Mouse (Mus musculus): ENCODE measurements at regions not wholly inside any gene's neighbourhood (a gene's known extent, or its start where the extent isn't known, plus 50 kb on each side); places are given as distances from the start of the nearest gene placed in this dataset.

DNA sequence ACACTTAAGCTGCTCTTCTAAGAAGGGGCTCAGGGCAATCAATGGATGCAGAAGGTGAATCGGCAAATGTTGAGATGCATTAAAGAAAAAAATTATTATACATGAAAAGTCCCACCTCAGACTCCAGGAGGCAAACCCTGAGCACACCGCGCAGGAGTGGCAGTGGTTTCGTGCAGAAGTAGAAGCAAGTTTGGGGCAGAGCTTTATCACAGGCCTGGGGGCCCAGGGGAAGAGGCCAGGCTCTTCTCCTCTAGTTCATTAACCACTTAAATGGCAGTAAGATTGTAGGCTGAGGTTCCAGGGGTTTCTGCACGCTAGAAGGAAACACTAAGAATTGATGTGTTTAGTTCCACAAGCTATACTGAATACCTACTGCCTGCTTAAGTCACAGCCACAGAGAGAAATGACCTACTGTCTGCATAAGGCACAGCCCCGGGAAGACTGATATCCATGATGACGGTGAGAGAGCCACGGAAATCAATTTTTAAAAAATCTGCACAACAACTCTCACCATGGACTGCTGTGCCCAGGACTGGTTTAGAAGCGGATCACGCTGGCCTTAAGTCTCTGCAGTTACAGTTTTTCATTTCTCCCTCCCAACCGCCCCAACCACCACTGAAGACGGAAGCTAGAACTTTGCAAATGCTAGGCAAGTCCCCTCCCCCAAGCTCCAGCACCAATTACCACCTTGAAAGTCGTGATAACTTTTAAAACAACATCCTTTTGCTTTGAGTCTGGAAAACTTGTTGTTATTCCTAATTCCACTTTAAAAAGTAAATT, 132.2 kb upstream of the Lef1 start:
- DNase-seq (ENCODE audit: low read depth), result no peak
- TF ChIP-seq POLR2A (IDR thresholded peaks at IDR 0.05; ENCODE audit: borderline replicate concordance, extremely low read depth, insufficient read depth, insufficient read length, poor library complexity, severe bottlenecking) (no peak), CTCF (IDR thresholded peaks at IDR 0.05; ENCODE audit: borderline replicate concordance, extremely low read depth, insufficient read depth, insufficient read length) (no peak)

DNA sequence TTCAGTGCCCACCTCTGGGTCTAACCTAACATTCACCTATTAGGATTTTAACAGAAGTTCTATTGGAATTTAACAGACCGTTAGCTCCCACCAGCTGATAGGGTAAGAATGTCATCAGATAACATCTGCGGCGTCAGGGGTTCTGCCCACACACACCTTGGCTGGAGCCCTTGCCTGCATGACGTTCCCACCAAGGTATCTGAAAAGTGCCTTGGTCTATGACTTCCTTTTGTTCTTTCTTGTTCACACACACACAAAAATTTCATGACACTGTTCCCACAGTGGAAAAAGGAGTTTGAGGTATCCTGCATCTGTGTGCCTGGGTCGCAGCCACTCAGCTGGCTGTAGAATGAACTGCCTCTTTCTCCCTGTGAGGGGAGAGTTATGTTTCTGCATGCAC, 134.1 kb upstream of the Lef1 start:
- no peak for DNase-seq (ENCODE audit: low read depth)
- TF ChIP-seq CTCF (IDR thresholded peaks at IDR 0.05; ENCODE audit: borderline replicate concordance, extremely low read depth, insufficient read depth, insufficient read length) (no peak), POLR2A (IDR thresholded peaks at IDR 0.05; ENCODE audit: borderline replicate concordance, extremely low read depth, insufficient read depth, insufficient read length, poor library complexity, severe bottlenecking) (no peak)

GRCm38 (mm10) chr3:130975291-130975690, 135.0 kb upstream of the Lef1 start:
- TF ChIP-seq POLR2A (IDR thresholded peaks at IDR 0.05; ENCODE audit: borderline replicate concordance, extremely low read depth, insufficient read depth, insufficient read length, poor library complexity, severe bottlenecking) (no peak), CTCF (IDR thresholded peaks at IDR 0.05; ENCODE audit: borderline replicate concordance, extremely low read depth, insufficient read depth, insufficient read length) (no peak)
- no peak for DNase-seq (ENCODE audit: low read depth)

DNA sequence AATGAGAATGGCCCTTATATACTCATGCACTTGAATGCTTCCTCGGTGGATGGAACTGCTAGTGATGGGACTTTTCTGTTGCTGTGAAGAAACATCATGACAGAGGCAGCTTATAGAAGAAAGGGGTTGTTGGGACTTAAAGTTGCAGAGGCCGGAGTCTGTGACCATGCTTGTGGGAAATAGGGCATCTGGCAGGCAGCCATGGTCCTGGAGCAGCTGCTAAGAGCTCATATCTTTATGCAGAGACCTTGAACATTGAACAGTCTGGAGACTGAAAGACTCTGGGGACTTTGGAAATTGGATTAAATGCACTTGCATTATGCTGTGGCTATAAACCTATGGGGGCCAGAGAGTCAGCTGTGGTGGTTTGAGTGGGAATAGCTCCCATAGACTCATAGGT, 138.1 kb upstream of the Lef1 start:
- peak; percentile 59 for DNase-seq (ENCODE audit: low read depth)
- TF ChIP-seq CTCF (IDR thresholded peaks at IDR 0.05; ENCODE audit: borderline replicate concordance, extremely low read depth, insufficient read depth, insufficient read length) (no peak), POLR2A (IDR thresholded peaks at IDR 0.05; ENCODE audit: borderline replicate concordance, extremely low read depth, insufficient read depth, insufficient read length, poor library complexity, severe bottlenecking) (no peak)

GRCm38 (mm10) chr3:130965275-130965674, 145.0 kb upstream of the Lef1 start:
- DNase-seq (ENCODE audit: low read depth), result no peak
- TF ChIP-seq POLR2A (IDR thresholded peaks at IDR 0.05; ENCODE audit: borderline replicate concordance, extremely low read depth, insufficient read depth, insufficient read length, poor library complexity, severe bottlenecking), result no peak
- no peak for TF ChIP-seq CTCF (IDR thresholded peaks at IDR 0.05; ENCODE audit: borderline replicate concordance, extremely low read depth, insufficient read depth, insufficient read length)

- TF ChIP-seq CTCF (IDR thresholded peaks at IDR 0.05; ENCODE audit: borderline replicate concordance, extremely low read depth, insufficient read depth, insufficient read length), result no peak
- no peak for TF ChIP-seq POLR2A (IDR thresholded peaks at IDR 0.05; ENCODE audit: borderline replicate concordance, extremely low read depth, insufficient read depth, insufficient read length, poor library complexity, severe bottlenecking)
- no peak for DNase-seq (ENCODE audit: low read depth)
These were observed 146.2 kb upstream of the Lef1 start for GRCm38 (mm10) chr3:130964088-130964487.

GRCm38 (mm10) chr3:130963625-130964024, 146.6 kb upstream of the Lef1 start:
- peak; percentile 91 for DNase-seq (ENCODE audit: low read depth)
- TF ChIP-seq POLR2A (IDR thresholded peaks at IDR 0.05; ENCODE audit: borderline replicate concordance, extremely low read depth, insufficient read depth, insufficient read length, poor library complexity, severe bottlenecking), result no peak

DNA sequence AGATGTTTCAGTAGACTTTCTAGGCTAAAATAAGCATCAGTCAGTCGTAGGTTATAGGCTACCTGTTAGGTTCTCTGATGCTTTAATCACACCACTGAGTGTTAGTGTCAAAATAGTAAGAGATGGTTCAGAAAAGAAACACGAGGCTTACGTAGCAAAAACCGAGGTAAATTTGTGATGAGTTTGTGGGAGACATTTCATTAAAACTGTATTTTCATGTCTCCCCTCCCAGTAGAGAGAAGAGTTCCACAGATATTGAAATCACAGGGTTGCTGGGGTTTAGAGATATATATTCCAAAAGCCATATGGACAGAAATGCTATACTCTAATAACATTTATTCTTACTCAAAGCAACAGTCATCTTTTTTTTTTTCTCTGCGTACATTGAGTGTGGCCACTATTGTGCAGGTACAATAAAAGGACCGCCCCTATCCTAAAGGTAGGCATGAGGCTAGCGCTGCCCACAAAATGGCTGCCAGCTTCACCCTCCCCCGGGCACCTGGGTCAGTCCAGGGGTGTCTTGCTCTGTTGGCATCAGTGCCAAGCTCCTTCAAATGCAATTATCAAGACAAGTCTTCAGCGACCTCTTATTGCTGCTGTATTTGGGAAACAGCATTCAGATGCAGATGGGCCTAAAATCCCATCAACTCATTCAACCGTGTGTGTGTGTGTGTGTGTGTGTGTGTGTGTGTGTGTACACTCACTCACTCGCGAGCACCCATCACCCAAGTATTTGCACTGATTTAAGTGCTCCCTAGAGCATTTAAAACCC, 147.4 kb upstream of the Lef1 start:
- TF ChIP-seq CTCF (IDR thresholded peaks at IDR 0.05; ENCODE audit: borderline replicate concordance, extremely low read depth, insufficient read depth, insufficient read length) (no peak), POLR2A (IDR thresholded peaks at IDR 0.05; ENCODE audit: borderline replicate concordance, extremely low read depth, insufficient read depth, insufficient read length, poor library complexity, severe bottlenecking) (no peak)
- peak; percentile 94 for DNase-seq (ENCODE audit: low read depth)

DNA sequence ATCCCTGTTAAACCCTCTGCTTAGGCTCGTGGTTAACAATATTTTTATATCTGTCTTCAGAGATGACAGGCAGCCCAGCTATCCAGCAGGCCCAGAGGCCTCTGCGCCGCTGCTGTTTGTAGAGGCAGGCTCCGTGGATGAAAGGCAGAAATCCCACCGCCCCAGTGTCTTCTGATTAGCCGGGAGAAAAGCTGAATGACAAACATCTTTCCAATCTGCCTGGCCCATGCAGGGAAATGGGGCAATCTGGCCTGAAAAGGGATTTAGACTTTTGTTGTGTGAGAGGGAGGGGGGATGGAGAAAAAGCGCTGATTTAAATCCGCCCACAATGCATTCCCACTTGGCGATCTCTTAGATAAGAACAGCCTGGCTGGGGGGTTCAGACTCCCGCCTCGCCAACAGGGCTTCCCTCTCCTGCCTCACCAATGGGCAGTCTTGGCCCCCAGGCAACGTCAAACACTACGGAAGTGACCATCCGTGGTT, 148.1 kb upstream of the Lef1 start:
- peak; percentile 94 for DNase-seq (ENCODE audit: low read depth)
- no peak for TF ChIP-seq POLR2A (IDR thresholded peaks at IDR 0.05; ENCODE audit: borderline replicate concordance, extremely low read depth, insufficient read depth, insufficient read length, poor library complexity, severe bottlenecking)
- no peak for TF ChIP-seq CTCF (IDR thresholded peaks at IDR 0.05; ENCODE audit: borderline replicate concordance, extremely low read depth, insufficient read depth, insufficient read length)

GRCm38 (mm10) chr3:130961704-130962103, 148.6 kb upstream of the Lef1 start:
- TF ChIP-seq POLR2A (IDR thresholded peaks at IDR 0.05; ENCODE audit: borderline replicate concordance, extremely low read depth, insufficient read depth, insufficient read length, poor library complexity, severe bottlenecking) (no peak), CTCF (IDR thresholded peaks at IDR 0.05; ENCODE audit: borderline replicate concordance, extremely low read depth, insufficient read depth, insufficient read length) (no peak)
- no peak for DNase-seq (ENCODE audit: low read depth)

DNA sequence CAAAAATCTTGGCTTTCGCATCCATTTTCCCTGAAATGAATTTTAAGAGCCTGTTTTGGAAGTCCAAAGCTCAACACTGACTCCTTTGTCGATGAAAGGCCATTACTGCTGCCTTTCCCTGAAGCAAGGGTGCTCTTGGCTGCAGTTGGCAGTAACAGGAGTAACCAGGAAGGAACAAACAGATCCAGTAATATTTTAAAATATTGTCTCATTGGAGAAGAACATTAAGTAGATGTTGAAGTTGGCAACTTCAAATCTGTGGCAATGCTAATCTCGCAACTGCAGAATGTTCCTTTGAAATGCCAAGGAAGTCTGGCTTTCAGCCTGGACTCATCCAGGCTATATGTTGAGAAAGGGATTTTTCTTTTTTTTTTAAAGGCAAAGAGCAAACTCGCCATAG, 154.3 kb upstream of the Lef1 start:
- TF ChIP-seq POLR2A (IDR thresholded peaks at IDR 0.05; ENCODE audit: borderline replicate concordance, extremely low read depth, insufficient read depth, insufficient read length, poor library complexity, severe bottlenecking), result no peak
- no peak for TF ChIP-seq CTCF (IDR thresholded peaks at IDR 0.05; ENCODE audit: borderline replicate concordance, extremely low read depth, insufficient read depth, insufficient read length)
- peak; percentile 51 for DNase-seq (ENCODE audit: low read depth)
